Mouse (Mus musculus): ENCODE measurements around the gene Hirip3. TPM values are rescaled to one million over a fixed set of nuclear protein-coding genes. Genes with fewer than 3 reads are reported as not detected.
A peak's percentile ranks its signal among the peaks of the same experiment; 100 is the strongest.

Gene Hirip3
- polyA plus RNA-seq, 1 experiment, result 26.7 TPM

DNA sequence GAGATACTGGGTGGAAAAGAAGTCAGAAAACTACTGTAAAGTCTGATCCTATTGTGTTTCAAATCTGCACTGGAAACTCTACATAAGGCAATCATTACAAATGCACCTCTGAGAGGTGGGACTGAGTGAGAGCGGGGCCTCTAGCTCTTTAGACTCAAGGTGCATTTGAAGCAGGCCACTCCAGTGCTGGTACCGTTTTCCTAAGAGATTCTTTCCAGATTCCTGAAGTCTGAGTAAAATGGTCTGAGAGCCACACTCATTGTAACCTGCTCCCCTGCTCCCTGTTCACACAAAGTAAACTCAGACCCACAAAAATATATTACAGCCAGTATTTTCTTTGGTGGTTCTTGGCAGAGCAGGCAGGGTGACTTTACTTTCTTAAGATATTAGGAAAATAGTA lies 5.8 kb downstream of the Hirip3 start:
- Histone ChIP-seq H3K9me3 (ENCODE audit: control insufficient read depth, low read length) (peaks cover 3% of the 10 kb centered on the region; the same call in 1 of the 2 replicates), H3K27me3 (ENCODE audit: control insufficient read depth) (no peaks in the 10 kb centered on the region), H3K36me3 (ENCODE audit: control insufficient read depth) (peaks cover 97% of the 10 kb centered on the region), H3K4me3 (replicated peaks) (no peak overlapping the region), H3K4me1 (ENCODE audit: control insufficient read depth) (peaks cover 26% of the 10 kb centered on the region)
- TF ChIP-seq GATA1 (IDR thresholded peaks at IDR 0.05; ENCODE audit: low read length) (no peak), TAL1 (IDR thresholded peaks at IDR 0.05; ENCODE audit: low read length) (no peak)

DNA sequence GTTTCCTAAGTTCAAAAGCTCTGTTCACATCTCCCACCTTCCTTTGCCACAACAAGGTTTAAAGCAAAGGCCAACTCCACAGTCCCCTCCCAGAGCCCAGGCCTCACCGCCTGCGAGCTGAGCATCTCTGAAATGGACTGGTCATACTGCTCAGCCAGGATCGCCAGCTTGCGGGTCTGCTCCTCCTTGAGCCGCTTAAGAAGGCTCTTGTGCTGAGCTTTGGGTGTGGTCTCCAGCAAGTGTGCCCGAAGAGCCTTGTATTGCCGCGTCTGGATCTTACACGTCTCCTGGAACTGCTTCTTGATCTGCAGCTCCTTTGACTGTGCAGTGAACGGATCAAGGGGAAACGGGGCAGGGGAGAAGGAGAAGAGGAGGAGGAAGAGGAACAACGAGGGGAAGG lies 6.2 kb downstream of the Hirip3 start:
- TF ChIP-seq GATA1 (IDR thresholded peaks at IDR 0.05; ENCODE audit: low read length) (no peak), TAL1 (IDR thresholded peaks at IDR 0.05; ENCODE audit: low read length) (no peak)
- H3K4me3 ChIP-seq (replicated peaks), result no peak overlapping the region
- H3K9me3 ChIP-seq (ENCODE audit: control insufficient read depth, low read length), result peaks cover 3% of the 10 kb centered on the region; the same call in 1 of the 2 replicates
- peaks cover 21% of the 10 kb centered on the region for H3K4me1 ChIP-seq (ENCODE audit: control insufficient read depth)
- peaks cover 100% of the 10 kb centered on the region for H3K36me3 ChIP-seq (ENCODE audit: control insufficient read depth)
- no peaks in the 10 kb centered on the region for H3K27me3 ChIP-seq (ENCODE audit: control insufficient read depth)

DNA sequence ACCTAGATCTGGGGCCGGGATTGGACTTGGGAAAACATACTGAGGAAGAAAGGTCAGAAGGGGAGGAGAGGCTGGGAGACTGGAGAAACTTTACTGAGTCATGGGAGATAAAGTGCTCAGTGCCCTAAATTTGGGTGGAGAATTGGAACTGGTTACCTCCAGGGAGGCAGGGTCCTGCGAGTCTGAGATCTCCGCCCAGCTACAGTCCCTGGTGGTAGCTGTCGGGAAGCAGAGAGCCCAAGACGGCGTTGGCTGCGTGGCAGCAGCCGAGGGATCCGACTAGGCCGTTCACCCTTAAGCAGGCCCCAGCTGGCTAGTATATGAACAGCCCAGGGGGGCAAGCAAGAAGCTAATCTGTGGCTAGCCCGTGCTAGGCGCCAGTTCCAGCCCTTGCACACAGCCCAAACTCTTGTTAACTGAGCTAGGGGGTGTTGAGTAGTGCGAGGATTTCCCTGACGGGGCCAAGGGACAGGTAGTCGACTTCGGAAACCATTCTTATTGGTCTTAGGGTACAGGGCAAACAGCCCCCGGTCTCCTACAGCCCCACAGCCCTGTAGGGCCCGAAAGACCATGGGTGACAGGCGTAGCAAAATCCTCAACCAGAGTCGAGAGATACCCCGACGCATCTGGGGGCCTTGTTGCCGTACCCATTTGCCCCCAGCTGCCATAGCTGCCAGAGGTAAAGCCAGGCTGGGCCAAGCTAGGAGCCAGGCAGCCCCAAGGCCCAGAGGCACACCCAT lies 8.2 kb downstream of the Hirip3 start:
- H3K4me1 ChIP-seq (ENCODE audit: control insufficient read depth), result peaks cover 3% of the 10 kb centered on the region
- H3K4me3 ChIP-seq (replicated peaks), result no peak overlapping the region
- H3K36me3 ChIP-seq (ENCODE audit: control insufficient read depth), result peaks cover 100% of the 10 kb centered on the region
- no peaks in the 10 kb centered on the region for H3K27me3 ChIP-seq (ENCODE audit: control insufficient read depth)
- TF ChIP-seq TAL1 (IDR thresholded peaks at IDR 0.05; ENCODE audit: low read length) (no peak), GATA1 (IDR thresholded peaks at IDR 0.05; ENCODE audit: low read length) (no peak)
- H3K9me3 ChIP-seq (ENCODE audit: control insufficient read depth, low read length), result no peaks in the 10 kb centered on the region

GRCm38 (mm10) chr7:126870520-126870891 lies 8.7 kb downstream of the Hirip3 start:
- peaks cover 3% of the 10 kb centered on the region for H3K4me1 ChIP-seq (ENCODE audit: control insufficient read depth)

DNA sequence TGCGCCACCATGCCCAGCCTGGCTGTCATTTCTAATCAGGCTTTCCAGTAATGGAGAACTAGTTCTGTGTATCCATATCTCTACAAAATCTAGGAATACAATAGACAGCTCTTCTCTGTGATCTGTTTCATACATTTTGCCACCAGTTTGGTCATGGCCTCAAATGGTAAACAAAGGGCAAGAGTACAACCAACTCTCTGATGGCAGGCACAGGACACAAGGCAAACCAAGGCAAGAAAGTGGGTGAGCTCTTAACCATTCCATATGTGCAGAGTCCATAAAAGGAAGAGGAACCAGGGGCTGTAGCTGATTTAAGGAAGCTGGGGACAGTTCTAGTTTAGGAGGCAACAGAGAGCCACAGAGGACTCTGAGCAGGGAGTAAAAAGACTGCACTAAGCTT lies 15.5 kb downstream of the Hirip3 start:
- Histone ChIP-seq H3K4me1 (ENCODE audit: control insufficient read depth) (peaks cover 14% of the 10 kb centered on the region), H3K36me3 (ENCODE audit: control insufficient read depth) (peaks cover 99% of the 10 kb centered on the region), H3K9me3 (ENCODE audit: control insufficient read depth, low read length) (no peaks in the 10 kb centered on the region), H3K27me3 (ENCODE audit: control insufficient read depth) (no peaks in the 10 kb centered on the region), H3K4me3 (replicated peaks) (no peak overlapping the region)
- TF ChIP-seq GATA1 (IDR thresholded peaks at IDR 0.05; ENCODE audit: low read length) (no peak), TAL1 (IDR thresholded peaks at IDR 0.05; ENCODE audit: low read length) (no peak)

More at GRCm38 (mm10) chr7:126870520-126870891, 8.7 kb downstream of the Hirip3 start:
- H3K4me3 ChIP-seq (replicated peaks), result no peak overlapping the region
- H3K27me3 ChIP-seq (ENCODE audit: control insufficient read depth), result no peaks in the 10 kb centered on the region
- H3K36me3 ChIP-seq (ENCODE audit: control insufficient read depth), result peaks cover 100% of the 10 kb centered on the region
- no peaks in the 10 kb centered on the region for H3K9me3 ChIP-seq (ENCODE audit: control insufficient read depth, low read length)
- TF ChIP-seq GATA1 (IDR thresholded peaks at IDR 0.05; ENCODE audit: low read length) (no peak), TAL1 (IDR thresholded peaks at IDR 0.05; ENCODE audit: low read length) (no peak)

DNA sequence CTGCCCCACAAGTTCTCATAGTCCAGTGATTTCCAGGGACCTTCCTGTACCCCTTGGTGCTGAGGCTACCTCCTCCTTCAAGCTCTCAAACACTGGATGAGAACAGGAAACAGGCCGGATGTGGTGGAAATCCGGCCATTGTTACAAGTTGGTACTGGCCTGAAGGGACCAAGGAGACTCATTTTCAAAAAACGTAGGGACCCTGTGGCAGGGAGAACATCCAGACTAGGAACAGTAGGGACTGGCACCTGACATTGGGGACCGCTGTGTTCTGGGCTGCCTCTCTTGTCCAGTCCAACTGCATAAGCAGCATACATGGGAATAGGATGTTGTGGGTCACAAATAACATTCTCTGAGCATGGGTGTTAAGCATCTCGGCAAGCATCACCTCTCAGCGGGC lies 19.3 kb downstream of the Hirip3 start:
- H3K4me3 ChIP-seq (replicated peaks), result no peak overlapping the region
- no peaks in the 10 kb centered on the region for H3K9me3 ChIP-seq (ENCODE audit: control insufficient read depth, low read length)
- H3K27me3 ChIP-seq (ENCODE audit: control insufficient read depth), result no peaks in the 10 kb centered on the region
- peaks cover 66% of the 10 kb centered on the region for H3K36me3 ChIP-seq (ENCODE audit: control insufficient read depth)
- no peak for TF ChIP-seq GATA1 (IDR thresholded peaks at IDR 0.05; ENCODE audit: low read length)
- TF ChIP-seq TAL1 (IDR thresholded peaks at IDR 0.05; ENCODE audit: low read length), result no peak
- peaks cover 45% of the 10 kb centered on the region for H3K4me1 ChIP-seq (ENCODE audit: control insufficient read depth)

GRCm38 (mm10) chr7:126883731-126884181 lies 22.0 kb downstream of the Hirip3 start:
- Histone ChIP-seq H3K4me3 (replicated peaks) (peak overlapping the region; percentile 70), H3K27me3 (ENCODE audit: control insufficient read depth) (no peaks in the 10 kb centered on the region), H3K4me1 (ENCODE audit: control insufficient read depth) (peaks cover 45% of the 10 kb centered on the region), H3K36me3 (ENCODE audit: control insufficient read depth) (peaks cover 39% of the 10 kb centered on the region), H3K9me3 (ENCODE audit: control insufficient read depth, low read length) (no peaks in the 10 kb centered on the region)
- TF ChIP-seq TAL1 (IDR thresholded peaks at IDR 0.05; ENCODE audit: low read length) (no peak), GATA1 (IDR thresholded peaks at IDR 0.05; ENCODE audit: low read length) (0 out of 2 replicates have a peak, but pooled peaks have one; percentile 16)

- Histone ChIP-seq H3K27me3 (ENCODE audit: control insufficient read depth) (no peaks in the 10 kb centered on the region), H3K9me3 (ENCODE audit: control insufficient read depth, low read length) (no peaks in the 10 kb centered on the region), H3K36me3 (ENCODE audit: control insufficient read depth) (peaks cover 31% of the 10 kb centered on the region), H3K4me1 (ENCODE audit: control insufficient read depth) (peaks cover 45% of the 10 kb centered on the region), H3K4me3 (replicated peaks) (peak within 1 kb of the TSS; percentile 70)
- no peak for TF ChIP-seq GATA1 (IDR thresholded peaks at IDR 0.05; ENCODE audit: low read length)
- no peak for TF ChIP-seq TAL1 (IDR thresholded peaks at IDR 0.05; ENCODE audit: low read length)
Measured at GRCm38 (mm10) chr7:126884286-126885164, 22.8 kb downstream of the Hirip3 start, which contains the start of gene Taok2. Gene Taok2 (minus strand): TSS chr7:126884703.

DNA sequence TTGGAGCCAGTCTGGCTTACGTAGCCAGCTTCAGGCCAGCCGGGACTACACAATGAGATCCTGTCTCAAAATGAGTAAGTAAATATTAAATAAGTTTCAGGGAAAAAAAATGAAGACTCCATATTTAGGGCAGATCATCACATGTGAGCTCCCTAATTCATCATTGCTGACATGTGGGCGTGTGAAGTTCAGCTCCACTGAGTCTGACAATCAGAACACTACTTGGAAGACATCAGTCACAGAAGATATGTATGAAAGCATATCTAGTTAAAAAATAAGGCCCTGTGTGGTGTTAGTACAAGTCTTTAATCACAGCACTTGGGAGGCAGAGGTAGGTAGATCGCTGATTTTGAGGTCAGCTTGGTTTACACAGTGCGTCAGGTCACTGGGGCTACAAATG lies 25.5 kb downstream of the Hirip3 start:
- TF ChIP-seq TAL1 (IDR thresholded peaks at IDR 0.05; ENCODE audit: low read length) (no peak), GATA1 (IDR thresholded peaks at IDR 0.05; ENCODE audit: low read length) (no peak)
- Histone ChIP-seq H3K4me3 (replicated peaks) (no peak overlapping the region), H3K36me3 (ENCODE audit: control insufficient read depth) (peaks cover 19% of the 10 kb centered on the region), H3K9me3 (ENCODE audit: control insufficient read depth, low read length) (no peaks in the 10 kb centered on the region), H3K27me3 (ENCODE audit: control insufficient read depth) (no peaks in the 10 kb centered on the region), H3K4me1 (ENCODE audit: control insufficient read depth) (peaks cover 31% of the 10 kb centered on the region)

Data from erythroblast, embryonic 14.5 days (primary cell).